Mouse (Mus musculus) hematopoietic multipotent progenitor cell, adult 10-12 weeks (in vitro differentiated cells): Measurements from ENCODE around the gene Slc35b4. TPM values are rescaled to one million over a fixed set of nuclear protein-coding genes. Genes with fewer than 3 reads are reported as not detected.

Experiments
- polyA plus RNA-seq: library from polyadenylated mRNA; stranded (reverse); fragments of >175 nt; gene quantifications from 2 replicates; pipeline ENCODE4 v1.2.3, GENCODE M21; 2012; ENCODE audit warnings: low replicate concordance

Slc35b4 gene
- polyA plus RNA-seq: 4.0 and 5.4 TPM in 2 replicates

GRCm38 (mm10) chr6:34176864-34177247, at the start of gene Slc35b4:
TSS of gene Slc35b4 (minus strand) at chr6:34177111.

Other genes starting within 250 kb of the Slc35b4 start
- 0.01 TPM in 1 of 2 replicates, not detected in the other for gene Lrguk, start 147.7 kb downstream of the Slc35b4 start, polyA plus RNA-seq
- 48.7 and 74.5 TPM in 2 replicates for gene Akr1b3, start 140.4 kb upstream of the Slc35b4 start, polyA plus RNA-seq
- gene Akr1b8, start 177.0 kb upstream of the Slc35b4 start, polyA plus RNA-seq: 0.63 TPM in 1 of 2 replicates, not detected in the other
- gene Akr1b10, start 207.1 kb upstream of the Slc35b4 start, polyA plus RNA-seq: 2.7 and 6.2 TPM in 2 replicates
- gene Akr1b7, start 235.2 kb upstream of the Slc35b4 start, polyA plus RNA-seq: 0.38 and 1.2 TPM in 2 replicates